Mouse (Mus musculus) regulatory T cell (primary cell): ENCODE measurements around the gene Best1.

Source experiments
- in situ Hi-C: fragments of 300-600 bp; cut with MboI, MseI; formaldehyde crosslinking; loops from one replicate; pipeline ENCODE4 v1.15.1; 2025; ENCODE audit warnings: high pct_unique_total_duplicates

Best1 gene

DNA sequence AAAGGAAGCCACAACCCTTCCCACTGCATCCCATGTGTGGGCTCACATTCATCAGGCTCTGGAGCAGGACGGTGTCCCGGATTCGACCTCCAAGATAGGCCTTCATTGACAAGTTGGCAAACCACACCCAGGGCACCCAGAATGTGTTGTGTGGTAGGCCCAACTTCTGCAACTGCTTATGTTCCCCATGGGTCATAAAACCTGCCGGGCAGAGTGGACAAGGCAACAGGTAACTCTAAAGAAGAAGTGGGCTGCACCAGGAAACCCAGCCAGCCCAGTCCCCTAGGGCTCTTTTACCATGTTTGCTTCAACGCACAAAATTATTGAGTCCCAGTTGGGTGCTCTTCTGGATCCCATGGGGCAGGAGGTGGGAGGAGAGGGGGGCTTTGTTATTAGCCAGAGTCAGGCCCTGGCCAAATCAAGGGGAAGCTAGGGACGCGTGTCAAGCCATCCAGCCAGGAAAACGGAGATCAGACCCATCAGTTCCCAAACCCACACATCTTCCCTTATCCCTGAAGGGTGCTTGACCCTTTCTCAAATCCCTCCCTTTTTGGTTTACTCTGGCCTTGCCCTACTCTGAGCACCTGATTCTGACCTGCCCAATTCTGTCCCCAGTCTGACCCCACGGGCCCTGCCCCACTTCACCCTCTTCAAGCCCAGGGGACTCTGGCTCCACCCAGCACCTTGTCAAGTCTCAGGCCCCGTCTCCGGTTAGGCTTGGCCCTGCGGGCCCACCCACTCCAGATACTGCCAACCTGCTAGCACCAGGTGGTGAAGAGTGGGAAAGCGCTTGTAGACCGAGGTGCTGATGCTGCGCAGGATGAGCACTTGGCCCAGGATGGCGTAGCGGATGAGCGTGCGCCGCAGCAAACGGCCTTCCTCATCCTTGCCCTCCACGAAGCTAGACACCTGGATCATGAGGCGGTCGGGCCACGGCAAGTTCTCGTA is 9.1 kb downstream of the Best1 start:
- in situ Hi-C loops = loop anchor here (5.0 to 25.0 kb wide), 3 partner anchors 45 to 1105 kb away; partner anchors contain the start of genes 1810009A15Rik, Ganab, Gm49403 and Gm49416

DNA sequence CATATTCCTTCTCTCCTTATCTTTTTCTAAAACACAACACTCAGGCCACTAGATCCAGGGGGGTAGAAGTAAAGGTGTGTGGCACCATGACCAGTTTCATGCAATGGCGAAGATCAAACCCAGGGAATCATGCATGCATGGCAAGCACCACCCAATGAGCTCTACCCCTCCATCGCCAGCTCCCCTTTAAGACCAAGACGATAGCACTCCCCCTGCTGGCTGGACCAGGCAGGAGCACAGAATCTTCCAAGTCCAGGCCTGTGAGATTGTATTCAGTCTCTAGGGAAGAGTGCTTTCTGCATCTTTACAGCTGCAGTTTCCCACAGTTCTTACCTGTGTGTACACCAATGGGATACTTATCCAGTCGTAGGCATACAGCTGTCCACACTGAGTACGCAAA is 10.1 kb downstream of the Best1 start:
- in situ Hi-C loops = loop anchor here (5.0 to 25.0 kb wide), 3 partner anchors 46 to 1104 kb away; partner anchors contain the start of genes 1810009A15Rik, Ganab, Gm49403 and Gm49416

DNA sequence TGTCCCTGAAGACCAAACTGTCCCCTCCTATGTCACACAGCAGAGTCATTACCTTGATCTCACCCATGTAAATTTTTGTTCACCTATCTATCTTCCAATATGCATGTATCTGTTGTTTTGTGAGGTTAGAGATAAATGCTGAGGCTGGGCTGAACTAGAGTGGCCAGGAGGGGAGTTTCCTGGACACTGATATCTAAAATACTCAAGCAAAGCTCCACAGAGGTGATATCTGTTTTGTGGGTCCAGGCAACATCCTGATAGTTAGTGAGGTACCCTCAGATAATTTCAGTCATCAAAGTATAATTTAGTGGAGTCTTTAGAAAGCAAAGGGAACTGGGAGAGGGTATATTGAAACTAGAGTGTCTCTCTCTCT is 11.6 kb downstream of the Best1 start:
- in situ Hi-C loops = loop anchor here (5.0 to 25.0 kb wide), 3 partner anchors 47 to 1103 kb away; partner anchors contain the start of genes 1810009A15Rik, Ganab, Gm49403 and Gm49416

DNA sequence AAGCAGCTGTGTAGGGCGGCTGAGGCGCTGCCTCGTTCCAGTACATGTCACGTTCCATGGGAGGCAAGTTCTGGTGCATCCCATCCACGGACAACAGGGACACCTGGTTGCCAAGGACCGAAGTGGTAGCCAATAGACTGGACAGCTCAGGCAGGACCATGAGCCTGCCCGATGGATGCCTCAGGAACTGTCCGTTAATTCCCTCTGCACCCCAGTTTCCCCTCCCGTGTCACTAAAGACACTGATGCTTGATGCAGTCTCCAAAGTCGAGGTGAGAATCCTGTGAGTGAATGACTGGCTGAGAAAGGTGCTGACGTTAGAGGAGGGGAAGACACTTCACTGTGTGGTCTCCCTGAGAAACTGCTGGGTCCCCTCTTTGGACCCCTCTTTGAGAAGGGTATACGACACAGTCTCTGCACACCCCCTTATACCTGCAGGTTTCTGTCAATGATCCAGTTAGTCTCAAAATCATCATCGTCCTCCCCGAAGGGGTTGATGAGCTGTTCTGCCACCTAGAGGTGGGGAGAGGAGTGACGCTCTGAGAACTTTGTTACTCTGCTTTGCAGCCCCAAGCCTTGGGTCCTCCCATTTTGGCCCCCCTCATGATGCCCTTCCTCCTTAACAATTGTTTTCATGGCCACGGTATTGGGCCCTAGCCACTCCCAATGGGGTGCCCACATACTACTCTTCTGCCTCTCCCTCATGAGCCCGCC is 12.1 kb downstream of the Best1 start:
- in situ Hi-C loops = loop anchor here (25.0 kb wide), 1 partner anchor 1102 kb away; the partner anchor contains the start of genes 1810009A15Rik, Ganab, Gm49403 and Gm49416

DNA sequence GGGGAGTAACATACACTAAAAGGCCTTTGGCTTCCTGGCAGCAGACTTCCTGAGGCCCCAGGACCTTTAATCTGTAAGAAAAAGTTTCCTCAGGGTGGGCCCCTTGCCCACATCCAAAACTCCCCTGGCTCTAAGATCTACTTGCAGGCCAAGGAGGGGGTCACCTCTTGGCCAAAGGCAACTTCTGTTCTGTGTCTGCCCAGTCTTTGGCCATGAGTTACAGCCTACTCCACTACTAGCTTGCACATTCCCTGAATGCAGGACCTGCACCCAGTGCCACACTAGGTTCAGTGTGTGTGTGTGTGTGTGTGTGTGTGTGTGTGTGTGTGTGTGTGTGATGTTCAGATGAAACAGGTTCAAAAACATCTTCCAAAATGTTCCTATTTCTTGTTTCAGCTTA is 13.8 kb downstream of the Best1 start:
- in situ Hi-C loops = loop anchor here (25.0 kb wide), 1 partner anchor 1100 kb away; the partner anchor contains the start of genes 1810009A15Rik, Ganab, Gm49403 and Gm49416

DNA sequence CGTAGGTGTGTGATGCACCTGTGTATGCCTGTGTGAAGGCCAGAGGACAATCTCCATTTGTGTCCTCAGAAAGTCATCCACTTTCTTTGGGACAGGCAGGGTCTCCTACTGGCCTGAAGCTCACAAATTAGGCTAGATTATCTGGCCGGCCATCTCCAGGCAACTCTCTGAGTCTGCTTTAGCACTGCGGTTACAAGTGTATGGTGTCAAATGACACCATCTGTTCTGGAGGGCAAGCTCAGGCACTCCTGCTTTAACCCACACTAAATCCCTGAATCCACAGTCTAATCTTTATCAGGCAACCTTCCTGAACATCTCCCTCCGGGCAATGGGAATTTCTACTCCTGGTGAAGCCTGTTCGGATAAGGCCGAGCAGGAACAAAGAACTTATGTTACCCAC is 14.2 kb downstream of the Best1 start:
- in situ Hi-C loops = loop anchor here (25.0 kb wide), 1 partner anchor 1100 kb away; the partner anchor contains the start of genes 1810009A15Rik, Ganab, Gm49403 and Gm49416

DNA sequence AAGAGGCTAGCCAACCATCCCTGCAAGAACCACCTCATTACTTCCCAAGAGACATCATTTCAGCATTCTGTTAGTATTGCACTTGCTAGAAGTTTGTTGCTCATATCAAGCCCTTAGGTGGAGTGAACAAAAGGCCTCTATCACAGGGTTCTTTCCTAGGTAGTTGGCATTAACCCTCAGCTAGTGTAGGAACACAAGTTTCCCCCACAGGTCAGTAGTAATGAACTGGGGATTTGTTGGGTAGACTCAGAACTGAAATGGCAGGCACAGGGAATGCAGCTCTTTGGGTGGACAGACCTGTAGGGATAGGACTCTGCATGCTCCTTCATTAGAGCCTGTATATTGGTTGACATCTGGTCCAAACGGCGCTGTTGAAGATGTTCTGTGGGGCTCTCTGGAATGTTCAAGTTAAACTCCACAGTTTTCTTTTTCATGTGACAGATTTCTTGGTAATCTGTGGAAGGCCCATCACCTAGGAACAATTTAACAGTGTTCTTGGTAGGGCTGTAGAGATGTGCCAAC is 15.5 kb downstream of the Best1 start:
- in situ Hi-C loops = loop anchor here (25.0 kb wide), 1 partner anchor 1099 kb away; the partner anchor contains the start of genes 1810009A15Rik, Ganab, Gm49403 and Gm49416

DNA sequence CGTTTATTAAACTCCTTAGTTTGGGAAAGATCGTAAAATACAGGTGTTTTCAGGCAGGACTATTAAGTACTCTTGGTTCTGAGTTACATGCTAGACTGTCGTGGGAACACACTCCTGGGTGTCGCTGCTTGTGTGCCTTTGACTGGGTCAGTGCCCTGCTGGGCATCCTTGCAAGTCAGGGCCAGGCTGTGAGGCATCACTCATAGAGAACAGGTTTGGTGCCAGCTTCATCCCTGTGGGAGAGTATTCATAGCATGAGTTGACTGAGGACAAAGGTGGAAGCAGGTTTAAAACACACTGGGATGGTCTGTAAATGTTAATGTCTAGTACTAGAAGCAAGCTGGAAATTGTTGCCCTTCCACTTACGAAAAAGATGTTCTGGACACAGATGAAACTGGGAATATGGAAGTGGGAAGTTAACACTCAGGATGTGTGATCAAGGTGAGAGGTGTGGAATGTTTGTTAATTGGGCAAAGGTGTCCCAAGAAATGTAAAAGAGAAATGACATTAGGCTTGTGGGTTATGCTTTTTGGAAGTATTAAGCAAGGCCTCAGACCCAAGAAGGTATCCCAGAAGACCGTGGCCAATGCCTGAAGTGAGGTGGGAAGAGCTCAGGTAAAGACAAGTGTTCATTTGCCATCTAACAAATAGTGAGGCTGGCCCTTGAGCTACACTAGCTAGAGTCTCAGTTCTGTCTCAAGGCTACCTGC is 16.1 kb downstream of the Best1 start:
- in situ Hi-C loops = loop anchor here (25.0 kb wide), 1 partner anchor 1098 kb away; the partner anchor contains the start of genes 1810009A15Rik, Ganab, Gm49403 and Gm49416

DNA sequence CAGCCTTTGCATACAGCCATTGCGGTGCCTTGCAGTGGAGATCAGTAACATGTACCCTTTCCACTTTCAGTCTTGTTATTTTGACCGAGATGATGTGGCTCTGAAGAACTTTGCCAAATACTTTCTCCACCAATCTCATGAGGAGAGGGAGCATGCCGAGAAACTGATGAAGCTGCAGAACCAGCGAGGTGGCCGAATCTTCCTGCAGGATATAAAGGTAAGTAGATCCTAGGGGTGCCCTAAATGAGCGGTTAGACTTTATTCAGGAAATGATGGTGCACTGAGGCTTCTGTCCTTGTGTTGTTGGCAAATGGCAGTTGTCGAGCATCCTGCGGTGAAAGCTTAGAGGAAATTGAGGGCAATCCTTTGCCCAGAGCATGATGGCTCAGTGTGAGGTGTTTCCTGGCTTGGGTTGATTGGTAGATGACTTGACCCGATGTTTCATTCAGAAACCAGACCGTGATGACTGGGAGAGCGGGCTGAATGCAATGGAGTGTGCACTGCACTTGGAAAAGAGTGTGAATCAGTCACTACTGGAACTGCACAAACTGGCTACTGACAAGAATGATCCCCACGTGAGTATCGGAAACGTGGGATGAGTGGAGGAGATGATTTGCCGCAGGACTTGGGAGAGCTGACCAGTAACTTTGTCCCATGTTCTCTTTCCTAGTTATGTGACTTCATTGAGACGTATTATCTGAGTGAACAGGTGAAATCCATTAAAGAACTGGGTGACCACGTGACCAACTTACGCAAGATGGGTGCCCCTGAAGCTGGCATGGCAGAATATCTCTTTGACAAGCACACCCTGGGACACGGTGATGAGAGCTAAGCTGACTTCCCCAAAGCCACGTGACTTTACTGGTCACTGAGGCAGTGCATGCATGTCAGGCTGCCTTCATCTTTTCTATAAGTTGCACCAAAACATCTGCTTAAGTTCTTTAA is 17.1 kb downstream of the Best1 start:
- in situ Hi-C loops = loop anchor here (25.0 kb wide), 1 partner anchor 1097 kb away; the partner anchor contains the start of genes 1810009A15Rik, Ganab, Gm49403 and Gm49416

DNA sequence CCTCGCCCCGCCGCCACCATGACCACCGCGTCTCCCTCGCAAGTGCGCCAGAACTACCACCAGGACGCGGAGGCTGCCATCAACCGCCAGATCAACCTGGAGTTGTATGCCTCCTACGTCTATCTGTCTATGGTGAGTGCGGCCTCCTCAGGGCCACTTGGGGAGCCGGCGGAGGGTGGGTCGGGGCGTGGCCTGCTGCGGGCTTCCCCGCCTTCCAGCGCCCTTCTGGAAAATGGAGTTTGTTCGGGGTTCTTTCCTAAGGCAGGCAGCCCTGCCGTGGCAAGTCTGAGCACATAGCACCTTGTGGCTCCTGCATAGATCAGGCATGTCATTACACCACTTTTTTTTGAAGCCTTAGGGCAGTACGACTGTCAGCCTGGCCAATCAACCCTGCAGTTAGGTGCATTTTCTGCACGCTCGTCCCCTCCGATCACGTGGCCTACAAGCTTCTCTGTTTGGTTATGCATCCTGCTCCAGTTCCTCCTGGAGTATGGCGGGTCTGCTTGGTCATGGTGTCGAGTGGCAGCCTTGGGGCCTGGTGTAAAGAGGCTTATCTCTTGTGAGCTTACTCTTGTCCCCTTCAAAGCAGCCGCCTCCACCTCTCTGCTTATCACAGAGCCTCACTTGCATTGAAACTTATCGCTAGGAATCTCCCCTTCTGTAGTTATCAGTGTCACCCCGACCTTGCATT is 18.4 kb downstream of the Best1 start:
- in situ Hi-C loops = loop anchor here (25.0 kb wide), 1 partner anchor 1096 kb away; the partner anchor contains the start of genes 1810009A15Rik, Ganab, Gm49403 and Gm49416

DNA sequence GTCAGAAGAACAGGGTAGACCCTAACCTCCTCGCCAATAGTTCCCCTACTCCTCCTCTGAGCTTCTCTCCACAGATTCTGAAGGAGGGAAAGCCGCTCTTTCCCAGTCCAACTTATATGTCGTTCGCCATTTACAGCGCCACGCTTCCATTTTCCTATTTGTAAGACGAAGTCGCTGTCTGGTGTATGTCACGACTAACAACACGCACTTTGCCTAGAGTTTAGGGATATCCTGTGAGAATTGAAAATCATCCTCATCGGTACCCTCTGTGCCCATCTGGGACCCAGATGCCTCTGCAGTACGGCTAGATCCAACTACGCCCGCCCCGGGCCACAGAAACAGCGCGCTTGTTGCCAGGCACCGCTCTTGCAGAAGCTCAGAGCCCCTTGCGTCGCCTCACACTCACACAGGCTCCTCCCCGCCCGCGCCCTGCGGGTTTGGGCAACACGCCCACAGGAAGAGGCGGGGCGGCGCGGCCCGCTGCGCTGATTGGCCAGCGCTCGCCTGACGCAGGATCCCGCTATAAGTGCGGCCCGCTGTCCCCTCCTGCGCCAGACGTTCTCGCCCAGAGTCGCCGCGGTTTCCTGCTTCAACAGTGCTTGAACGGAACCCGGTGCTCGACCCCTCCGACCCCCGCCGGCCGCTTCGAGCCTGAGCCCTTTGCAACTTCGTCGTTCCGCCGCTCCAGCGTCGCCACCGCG is 19.1 kb downstream of the Best1 start:
- in situ Hi-C loops = loop anchor here (25.0 kb wide), 1 partner anchor 1095 kb away; the partner anchor contains the start of genes 1810009A15Rik, Ganab, Gm49403 and Gm49416

DNA sequence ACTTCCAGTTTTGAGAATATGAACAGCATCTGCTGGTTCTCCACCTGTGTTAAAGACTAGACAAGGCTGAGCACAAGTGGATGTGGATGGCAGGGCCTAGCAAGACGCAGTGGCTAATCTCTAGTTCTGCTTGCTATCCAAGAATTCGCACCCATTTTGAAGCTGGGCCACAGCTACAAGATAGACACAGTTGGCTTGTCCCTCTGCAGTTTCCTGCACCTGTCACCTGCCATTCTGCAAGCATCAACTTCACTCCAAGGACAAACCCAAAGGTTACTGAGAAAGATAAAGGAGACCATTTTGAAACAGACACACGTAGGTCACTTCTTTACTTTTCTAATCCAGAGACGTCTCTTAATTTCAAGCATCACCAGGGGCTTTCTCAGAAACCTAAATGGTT is 19.8 kb downstream of the Best1 start:
- in situ Hi-C loops = loop anchor here (25.0 kb wide), 1 partner anchor 1094 kb away; the partner anchor contains the start of genes 1810009A15Rik, Ganab, Gm49403 and Gm49416

DNA sequence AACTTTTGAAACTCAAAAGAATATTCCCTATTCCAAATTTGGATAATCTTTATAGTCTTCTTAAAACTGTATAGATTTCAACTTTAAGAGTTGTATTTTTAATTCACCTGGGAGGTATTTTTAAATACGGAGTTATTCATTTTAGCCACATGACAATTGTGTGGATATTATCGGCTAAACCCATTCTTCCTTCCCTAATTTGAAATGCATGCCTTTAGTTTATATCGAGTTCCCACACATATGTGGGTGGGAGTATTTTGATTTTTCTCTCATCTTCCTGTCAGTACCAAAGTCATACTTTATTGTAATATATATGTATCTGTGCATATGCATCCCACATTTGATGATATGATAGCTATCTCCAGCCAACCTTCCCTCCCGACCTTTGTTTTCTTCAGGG is 21.2 kb downstream of the Best1 start, which contains the start of gene Fth1:
Gene Fth1, plus strand, starts transcription at position 341 of the 400 bp plus-strand sequence.
- in situ Hi-C loops = loop anchor here (25.0 kb wide), 1 partner anchor 1093 kb away; the partner anchor contains the start of genes 1810009A15Rik, Ganab, Gm49403 and Gm49416

DNA sequence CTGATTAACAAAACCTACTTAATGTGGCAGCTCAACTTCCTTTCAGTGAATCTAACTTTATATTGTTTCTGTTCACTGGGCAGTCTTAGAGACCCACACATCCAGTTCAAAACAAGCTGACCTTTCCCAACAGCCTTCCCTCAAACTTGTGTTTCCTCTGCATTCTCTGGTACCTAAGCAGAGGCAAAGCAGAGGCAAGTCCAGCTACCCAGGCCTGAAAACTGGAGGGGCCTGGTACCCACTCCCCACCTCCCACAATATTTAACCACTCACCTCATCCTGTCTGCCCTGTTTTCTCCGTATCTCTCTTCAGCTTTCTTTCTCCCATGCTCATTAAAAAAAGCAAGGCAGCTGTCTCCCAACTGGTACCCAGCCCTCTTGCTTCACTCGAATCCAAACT is 22.3 kb downstream of the Best1 start:
- in situ Hi-C loops = loop anchor here (25.0 kb wide), 1 partner anchor 1092 kb away; the partner anchor contains the start of genes 1810009A15Rik, Ganab, Gm49403 and Gm49416

DNA sequence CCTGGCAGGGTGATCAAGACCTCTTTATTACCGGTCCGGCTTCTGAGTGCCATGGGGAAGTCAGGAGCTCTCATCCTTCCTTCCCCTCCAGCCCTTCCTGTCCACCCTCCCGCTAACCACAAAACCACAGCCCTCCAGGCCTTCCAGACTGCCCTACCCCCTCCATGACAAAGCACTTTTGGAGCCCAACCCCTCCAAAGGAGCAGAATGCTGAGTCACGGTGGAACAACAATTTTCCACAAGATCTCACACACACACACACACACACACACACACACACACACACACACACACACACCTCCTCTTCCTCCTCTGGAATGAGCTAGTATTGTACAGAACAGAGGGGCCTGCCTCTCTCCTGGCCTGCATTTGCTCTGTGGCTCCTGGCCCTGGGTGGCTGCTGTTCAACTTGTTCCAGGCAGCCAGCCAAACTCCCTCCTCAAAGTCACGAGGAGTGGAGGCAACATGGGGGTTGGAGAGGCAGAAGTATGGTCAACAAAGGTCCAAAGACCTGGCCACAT is 22.9 kb downstream of the Best1 start:
- in situ Hi-C loops = loop anchor here (25.0 kb wide), 1 partner anchor 1091 kb away; the partner anchor contains the start of genes 1810009A15Rik, Ganab, Gm49403 and Gm49416

DNA sequence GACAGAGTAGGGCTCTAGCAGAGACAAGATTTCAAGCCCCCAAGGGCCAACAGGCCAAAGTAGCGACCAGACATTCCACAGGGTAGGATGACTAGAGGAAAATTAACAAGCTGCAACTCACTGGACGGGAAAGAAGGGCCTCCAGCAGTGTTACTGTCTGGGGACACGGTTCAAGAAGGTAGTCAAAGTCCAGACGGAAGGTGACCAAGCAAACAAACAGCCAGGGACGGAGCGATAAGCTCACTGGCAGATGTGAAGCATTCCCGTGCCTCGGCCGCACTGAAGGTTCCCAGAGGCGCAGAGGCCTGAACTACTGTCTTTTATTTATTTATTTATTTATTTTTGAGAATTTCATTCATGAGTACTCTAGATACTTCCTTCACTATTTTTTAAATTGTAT is 24.3 kb downstream of the Best1 start:
- in situ Hi-C loops = loop anchor here (25.0 kb wide), 1 partner anchor 1090 kb away; the partner anchor contains the start of genes 1810009A15Rik, Ganab, Gm49403 and Gm49416

DNA sequence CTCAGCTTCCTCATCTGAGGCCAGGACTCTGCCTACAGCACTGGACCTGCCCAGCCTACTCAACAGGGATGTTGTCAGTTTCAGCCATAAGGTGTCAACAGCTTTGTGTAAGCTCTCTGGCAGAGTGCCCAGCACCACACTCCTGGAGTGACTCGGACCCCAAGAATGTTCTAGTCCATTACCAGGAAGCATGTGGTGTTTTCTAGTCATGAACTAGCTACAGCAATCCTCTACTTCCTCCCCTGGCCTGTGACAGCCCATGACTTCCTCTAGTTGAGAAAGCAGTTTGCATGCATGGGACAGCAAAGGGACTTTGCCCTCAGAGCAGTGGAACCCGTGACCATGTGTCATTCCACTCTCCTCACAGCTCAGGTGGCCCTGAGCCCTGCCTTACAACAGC is 26.6 kb downstream of the Best1 start:
- in situ Hi-C loops = loop anchor here (25.0 kb wide), 1 partner anchor 1088 kb away; the partner anchor contains the start of genes 1810009A15Rik, Ganab, Gm49403 and Gm49416
